Mouse (Mus musculus): ENCODE results near the gene Ephb2.

- peak; percentile 98 for TF ChIP-seq CTCF (IDR thresholded peaks at IDR 0.05; ENCODE audit: low read depth, low read length)
- TF ChIP-seq TAL1 (conservative IDR thresholded peaks at IDR 0.05; ENCODE audit: low read depth, low read length), result no peak
Measured at GRCm38 (mm10) chr4:136678480-136678879, 157.3 kb downstream of the Ephb2 start.
